Mouse (Mus musculus) left cerebral cortex, postnatal 25 days (tissue): ENCODE data around the gene Nxf1. TPM values are rescaled to one million over a fixed set of nuclear protein-coding genes. Genes with fewer than 3 reads are reported as not detected.
A peak's percentile ranks its signal among the peaks of the same experiment; 100 is the strongest.

Source experiments
- DNase-seq, 2 experiments: peaks; one replicate each; pipeline ENCODE4 v3.0.0; 2022; ENCODE audit warnings: low spot score in 2 of 2, mixed read lengths in 1 of 2
- intact Hi-C: fragments of 180-260 bp; cut with DNase I; formaldehyde crosslinking; loops from one replicate; pipeline ENCODE4 v1.15.1; 2025
- microRNA-seq, 2 experiments: library from miRNA; unstranded; fragments of <30 nt; microRNA quantifications; one replicate each; pipeline ENCODE4 v1.2.0; 2022
- total RNA-seq, 2 experiments: library from RNA; stranded (reverse); gene quantifications; 2 replicates each; pipeline ENCODE4 v1.2.3; 2021

The Nxf1 gene
- total RNA-seq, 2 experiments from 2014 or later, result 87.4 to 92.0 TPM

- no peak for DNase-seq
- intact Hi-C loops, result loop anchor here (2.0 kb wide), 1 partner anchor 16 kb away; the partner anchor contains the start of gene Ttc9c
Observed at GRCm38 (mm10) chr19:8803204-8803780, 46.4 kb downstream of the Nxf1 start.

- intact Hi-C loops, result loop anchor here (2.0 kb wide), 1 partner anchor 15 kb away; the partner anchor contains the start of gene Ttc9c
- DNase-seq, result no peak
Observed at GRCm38 (mm10) chr19:8803879-8804660, 47.2 kb downstream of the Nxf1 start.

- no peak for DNase-seq
- intact Hi-C loops, result no loop called here
Observed at GRCm38 (mm10) chr19:8806810-8807209, 49.9 kb downstream of the Nxf1 start.

- no peak for DNase-seq
- intact Hi-C loops, result loop anchor here (5.0 kb wide), 2 partner anchors 59 to 249 kb away; partner anchors contain the start of gene Nxf1
Observed at GRCm38 (mm10) chr19:8815812-8816211, 58.9 kb downstream of the Nxf1 start.

GRCm38 (mm10) chr19:8817001-8817400 lies 60.1 kb downstream of the Nxf1 start:
- intact Hi-C loops, result loop anchor here (5.0 kb wide), 2 partner anchors 60 to 250 kb away; partner anchors contain the start of gene Nxf1
- no peak for DNase-seq

- intact Hi-C loops, result loop anchor here (2.0 to 5.0 kb wide), 3 partner anchors 16 to 251 kb away; partner anchors contain the start of genes Nxf1 and Zbtb3
- no peak for DNase-seq
Observed at GRCm38 (mm10) chr19:8818301-8818798, 61.5 kb downstream of the Nxf1 start.

- DNase-seq, result peak; percentile 96 to 100
- intact Hi-C loops, result loop anchor here (1.0 to 5.0 kb wide), 4 partner anchors 16 to 252 kb away; partner anchors contain the start of genes Nxf1, Polr2g and Zbtb3
Observed at GRCm38 (mm10) chr19:8818801-8819595, 62.1 kb downstream of the Nxf1 start, which contains the start of gene Ttc9c. Ttc9c (minus strand) TSS chr19:8819333.

GRCm38 (mm10) chr19:8819596-8820423 lies 62.9 kb downstream of the Nxf1 start, which contains the start of gene Hnrnpul2:
Hnrnpul2 (plus strand) TSS chr19:8820010.
- DNase-seq, result peak; percentile 99

More at GRCm38 (mm10) chr19:8819596-8820423, 62.9 kb downstream of the Nxf1 start, which contains the start of gene Hnrnpul2:
- intact Hi-C loops, result loop anchor here (1.0 to 5.0 kb wide), 5 partner anchors 17 to 253 kb away; partner anchors contain the start of genes 1700092M07Rik, Nxf1, Polr2g and Stx5a

Small RNAs within 50 kb of the gene (microRNA-seq; reads per million reads assigned to microRNA genes)
- gene Mir6992, result 0 to 0.25 reads per million in 2 experiments

Other genes with a start within 250 kb of the Nxf1 start
- gene Slc22a8, start 165.8 kb upstream of the Nxf1 start, total RNA-seq, result 10 to 100 TPM; 11.7 to 15.1 TPM
- gene Slc22a6, start 139.0 kb upstream of the Nxf1 start, total RNA-seq, result 1 to 10 TPM; 5.5 to 5.8 TPM
- gene Chrm1, start 93.3 kb upstream of the Nxf1 start, total RNA-seq, result 100 to 1,000 TPM; 160 to 162 TPM
- gene Slc3a2, start 33.7 kb upstream of the Nxf1 start, total RNA-seq, result 100 to 1,000 TPM; 148 to 161 TPM
- gene Wdr74, start 21.2 kb upstream of the Nxf1 start, total RNA-seq, result 10 to 100 TPM; 46.0 to 58.5 TPM
- 1 to 10 TPM; 1.1 to 1.5 TPM for gene 1700092M07Rik, start 16.4 kb upstream of the Nxf1 start, total RNA-seq
- 10 to 100 TPM; 61.5 to 70.1 TPM for gene Stx5a, start 15.7 kb upstream of the Nxf1 start, total RNA-seq
- gene Tmem223, start 13.9 kb downstream of the Nxf1 start, total RNA-seq, result 10 to 100 TPM; 73.0 to 75.0 TPM
- 10 to 100 TPM; 10.6 to 10.9 TPM for gene Tmem179b, start 17.4 kb downstream of the Nxf1 start, total RNA-seq
- 10 to 100 TPM; 12.0 to 12.4 TPM for gene Taf6l, start 29.3 kb downstream of the Nxf1 start, total RNA-seq
- gene Polr2g, start 41.5 kb downstream of the Nxf1 start, total RNA-seq, result 100 to 1,000 TPM; 107 to 113 TPM
- 1 to 10 TPM; 5.9 to 7.1 TPM for gene Zbtb3, start 45.5 kb downstream of the Nxf1 start, total RNA-seq
- gene Ttc9c, start 62.3 kb downstream of the Nxf1 start, total RNA-seq, result 10 to 100 TPM; 35.1 to 35.5 TPM
- gene Hnrnpul2, start 62.9 kb downstream of the Nxf1 start, total RNA-seq, result 100 to 1,000 TPM; 110 to 112 TPM
- not detected for gene AC129217.1, start 72.7 kb downstream of the Nxf1 start, total RNA-seq
- 100 to 1,000 TPM; 111 to 112 TPM for gene Bscl2, start 80.4 kb downstream of the Nxf1 start, total RNA-seq
- 100 to 1,000 TPM; 201 to 223 TPM for gene Gng3, start 82.1 kb downstream of the Nxf1 start, total RNA-seq
- gene Lrrn4cl, start 93.7 kb downstream of the Nxf1 start, total RNA-seq, result under 1 TPM; 0.92 to 0.96 TPM
- gene Ubxn1, start 114.4 kb downstream of the Nxf1 start, total RNA-seq, result 10 to 100 TPM; 91.0 to 94.1 TPM
- 10 to 100 TPM; 32.3 to 35.6 TPM for gene Uqcc3, start 123.8 kb downstream of the Nxf1 start, total RNA-seq
- 1 to 10 TPM; 5.4 to 7.2 TPM for gene Lbhd1, start 126.7 kb downstream of the Nxf1 start, total RNA-seq
- not detected for gene Gm49403, start 126.9 kb downstream of the Nxf1 start, total RNA-seq
- 10 to 100 TPM; 21.4 to 23.9 TPM for gene 1810009A15Rik, start 131.8 kb downstream of the Nxf1 start, total RNA-seq
- gene Gm49416, start 131.9 kb downstream of the Nxf1 start, total RNA-seq, result 1 to 10 TPM; 2.4 to 3.3 TPM
- gene Ints5, start 135.9 kb downstream of the Nxf1 start, total RNA-seq, result 10 to 100 TPM; 22.6 to 24.3 TPM
- 100 to 1,000 TPM in 1 of 2 experiments, 10 to 100 TPM in 1; 98.5 to 102 TPM for gene Ganab, start 141.0 kb downstream of the Nxf1 start, total RNA-seq
- 100 to 1,000 TPM; 151 to 163 TPM for gene B3gat3, start 163.3 kb downstream of the Nxf1 start, total RNA-seq
- gene Rom1, start 172.3 kb downstream of the Nxf1 start, total RNA-seq, result 1 to 10 TPM; 5.7 TPM
- 1 to 10 TPM; 8.2 to 8.4 TPM for gene Eml3, start 172.5 kb downstream of the Nxf1 start, total RNA-seq
- gene Mta2, start 184.8 kb downstream of the Nxf1 start, total RNA-seq, result 10 to 100 TPM; 46.0 to 46.9 TPM
- gene Tut1, start 196.8 kb downstream of the Nxf1 start, total RNA-seq, result 10 to 100 TPM; 18.7 to 20.1 TPM
- gene Eef1g, start 210.0 kb downstream of the Nxf1 start, total RNA-seq, result 100 to 1,000 TPM; 203 to 212 TPM
- 10 to 100 TPM; 20.2 to 21.0 TPM for gene Ahnak, start 232.2 kb downstream of the Nxf1 start, total RNA-seq